Mouse (Mus musculus) gastrocnemius, postnatal 14 days (tissue): ENCODE results near the gene Lamc2. TPM values are rescaled to one million over a fixed set of nuclear protein-coding genes. Genes with fewer than 3 reads are reported as not detected.

Source experiments
- DNase-seq: peaks from one replicate; pipeline ENCODE4 v3.0.0; 2021; ENCODE audit warnings: mixed read lengths
- intact Hi-C: fragments of 180-260 bp; cut with DNase I; formaldehyde crosslinking; loops from one replicate; pipeline ENCODE4 v1.15.1; 2025; ENCODE audit warnings: low total_unique reads
- total RNA-seq, 2 experiments: library from RNA; stranded (reverse); gene quantifications; 2 replicates each; pipeline ENCODE4 v1.2.3; 2021

Gene Lamc2
- total RNA-seq, 2 experiments from 2014 or later = 5.8 to 7.2 TPM

- intact Hi-C loops = loop anchor here (10.0 kb wide), 1 partner anchor 282 kb away; no protein-coding TSS in a partner anchor
- no peak for DNase-seq
Observed at GRCm38 (mm10) chr1:153102296-153103185, 83.7 kb downstream of the Lamc2 start.

- intact Hi-C loops = loop anchor here (10.0 kb wide), 1 partner anchor 283 kb away; no protein-coding TSS in a partner anchor
- peak; percentile 47 for DNase-seq
Observed at GRCm38 (mm10) chr1:153101327-153101880, 84.8 kb downstream of the Lamc2 start.

- intact Hi-C loops = loop anchor here (10.0 kb wide), 1 partner anchor 284 kb away; no protein-coding TSS in a partner anchor
- no peak for DNase-seq
Observed at GRCm38 (mm10) chr1:153100912-153101311, 85.3 kb downstream of the Lamc2 start.

DNA sequence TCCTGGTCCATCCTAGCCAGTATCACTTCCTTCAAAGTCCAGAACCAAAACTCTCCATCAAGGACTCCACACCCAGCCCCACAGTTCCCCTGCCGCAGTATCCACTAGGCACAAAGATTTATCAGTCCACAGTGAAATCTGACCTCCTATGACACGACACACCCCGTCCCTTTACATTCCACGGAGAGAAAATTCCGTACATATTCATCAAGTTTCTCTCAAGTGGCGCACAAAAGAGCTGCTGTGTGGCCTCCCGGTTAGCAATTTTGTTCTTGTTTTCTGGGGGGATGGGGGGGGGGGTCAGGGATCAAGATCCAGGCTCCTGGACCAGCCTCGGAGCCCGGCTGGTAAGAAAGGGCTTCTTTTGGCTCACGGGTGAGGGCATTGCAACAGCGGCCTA lies 87.7 kb downstream of the Lamc2 start:
- DNase-seq = no peak
- intact Hi-C loops = no loop called here

- DNase-seq = no peak
- intact Hi-C loops = no loop called here
Observed at GRCm38 (mm10) chr1:153097017-153097675, 89.1 kb downstream of the Lamc2 start.

DNA sequence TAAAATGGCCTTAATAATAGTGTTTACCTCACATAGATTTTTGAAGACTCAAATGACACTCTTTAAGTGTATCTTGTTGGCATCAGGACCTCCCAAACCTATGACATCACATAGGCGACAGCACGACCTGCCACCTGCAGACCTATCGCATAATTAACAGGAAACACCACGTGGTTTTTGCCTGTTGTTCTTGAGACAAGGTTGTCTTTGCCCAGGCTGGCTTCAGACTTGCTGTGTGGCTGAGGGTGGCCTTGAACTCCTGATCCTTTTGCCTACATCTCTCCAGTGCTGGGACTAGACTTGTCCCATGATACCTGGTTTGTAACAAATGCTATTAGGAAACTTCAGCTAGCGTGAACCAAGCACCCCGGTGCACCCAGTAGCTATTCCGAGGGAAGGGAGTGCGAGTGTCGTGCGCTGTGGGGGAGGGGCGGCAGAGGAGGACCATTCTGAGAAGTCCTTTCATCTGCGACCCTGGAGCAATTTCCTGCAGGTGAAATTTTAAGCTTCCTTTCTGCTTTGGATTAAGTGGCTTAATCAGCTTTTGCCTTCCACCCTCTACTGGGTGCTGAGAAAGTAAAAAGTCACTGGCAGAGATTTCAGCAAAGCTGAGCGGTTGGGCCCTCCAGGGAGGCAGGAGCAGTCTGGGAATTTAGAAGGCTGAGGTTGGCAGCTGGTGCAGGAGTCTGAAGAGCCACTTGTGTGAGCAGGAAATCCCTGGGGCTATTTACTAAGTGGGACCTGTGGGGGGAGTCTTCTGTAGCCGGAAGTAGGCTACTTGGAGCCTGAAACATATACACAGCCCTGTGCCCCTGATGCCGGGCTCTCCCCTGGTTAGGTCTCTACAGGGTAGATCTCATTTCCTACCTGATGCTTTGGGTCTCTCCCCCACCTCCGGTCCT lies 90.2 kb downstream of the Lamc2 start:
- intact Hi-C loops = no loop called here
- no peak for DNase-seq

GRCm38 (mm10) chr1:153095328-153095727 lies 90.9 kb downstream of the Lamc2 start:
- DNase-seq = no peak
- intact Hi-C loops = no loop called here

GRCm38 (mm10) chr1:153094226-153095076 lies 91.8 kb downstream of the Lamc2 start:
- intact Hi-C loops = no loop called here
- no peak for DNase-seq

- DNase-seq = no peak
- intact Hi-C loops = no loop called here
Observed at GRCm38 (mm10) chr1:153093581-153093980, 92.7 kb downstream of the Lamc2 start.

DNA sequence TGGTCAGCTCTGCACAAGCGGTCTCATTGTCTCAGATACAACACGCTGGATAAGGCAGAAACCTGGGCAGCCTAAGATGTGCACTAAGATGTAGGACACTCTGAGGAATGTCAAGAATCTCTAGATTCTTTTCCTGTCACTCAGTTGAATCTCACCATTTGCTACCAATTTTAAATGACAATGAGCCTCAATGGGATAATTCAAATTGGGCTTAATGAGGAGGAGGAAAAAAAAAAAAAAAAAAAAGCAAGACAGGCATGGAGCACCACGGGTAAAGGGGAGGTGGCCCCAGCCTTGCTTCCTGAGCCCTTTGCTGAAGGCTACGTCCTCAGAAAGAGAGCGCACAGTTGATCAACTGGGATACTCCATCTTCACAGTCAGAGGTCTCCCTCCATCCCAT lies 93.1 kb downstream of the Lamc2 start:
- DNase-seq = no peak
- intact Hi-C loops = no loop called here

- peak; percentile 90 for DNase-seq
- intact Hi-C loops = no loop called here
Observed at GRCm38 (mm10) chr1:153092237-153092975, 93.8 kb downstream of the Lamc2 start.

DNA sequence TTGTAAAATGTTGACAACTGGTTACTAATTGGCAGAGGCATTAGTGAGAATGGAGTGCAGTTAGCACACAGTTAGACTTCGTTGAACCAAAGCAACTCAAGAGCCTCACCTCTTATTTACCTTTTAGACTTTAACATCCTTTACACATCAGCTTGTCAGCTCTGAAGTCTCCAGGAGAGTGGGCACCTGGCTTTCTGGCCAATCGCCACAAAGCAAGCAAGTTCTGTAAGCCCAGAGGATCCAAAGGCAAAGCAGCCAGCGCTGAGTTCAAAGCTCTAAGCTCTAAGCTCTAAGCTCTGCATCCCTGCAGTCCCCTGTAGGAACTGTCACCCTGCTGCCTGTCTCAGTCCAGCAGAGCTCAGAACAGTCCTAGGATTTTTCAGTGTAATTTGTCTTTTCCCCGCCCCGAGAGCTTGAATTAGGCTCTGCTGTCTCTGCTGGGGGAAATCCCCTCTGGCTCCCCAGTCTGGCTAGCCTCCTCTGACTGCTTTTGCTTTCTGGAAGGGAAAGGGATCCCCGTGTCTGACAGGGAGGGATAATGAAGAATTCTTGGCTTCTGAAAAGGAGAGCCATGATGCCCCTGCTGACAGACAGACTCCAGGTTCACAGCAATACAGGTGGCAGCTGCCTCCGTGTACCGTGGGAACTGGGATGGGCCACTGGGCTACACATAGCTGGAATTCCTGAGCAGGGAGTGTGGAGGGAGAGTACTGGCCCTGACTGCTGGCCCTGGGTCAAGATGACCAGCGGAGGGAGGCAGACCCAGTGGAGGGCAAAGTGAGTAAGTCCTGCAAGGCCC lies 94.6 kb downstream of the Lamc2 start:
- intact Hi-C loops = no loop called here
- peak; percentile 68 for DNase-seq

- no peak for DNase-seq
- intact Hi-C loops = no loop called here
Observed at GRCm38 (mm10) chr1:153090807-153091206, 95.4 kb downstream of the Lamc2 start.

DNA sequence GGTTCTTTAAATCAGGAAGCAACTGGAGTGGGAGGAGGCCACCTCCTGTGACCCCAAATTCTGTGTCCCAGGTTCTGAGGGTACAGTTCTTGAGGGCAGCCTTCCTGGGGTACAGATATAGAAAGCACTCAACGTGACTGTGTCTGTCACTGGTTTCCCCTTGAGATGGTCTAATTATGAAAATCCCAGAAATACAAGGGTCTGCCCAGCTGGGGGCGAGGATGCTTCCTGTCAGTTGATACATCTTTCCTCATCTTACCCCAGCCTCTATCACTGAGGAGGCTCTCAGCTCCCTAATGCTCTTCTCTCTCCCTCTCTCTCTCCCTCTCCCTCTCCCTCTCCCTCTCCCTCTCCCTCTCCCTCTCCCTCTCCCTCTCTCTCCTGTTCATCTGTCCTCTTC lies 96.2 kb downstream of the Lamc2 start:
- no peak for DNase-seq
- intact Hi-C loops = no loop called here

- DNase-seq = no peak
- intact Hi-C loops = no loop called here
Observed at GRCm38 (mm10) chr1:153087771-153088170, 98.5 kb downstream of the Lamc2 start.

DNA sequence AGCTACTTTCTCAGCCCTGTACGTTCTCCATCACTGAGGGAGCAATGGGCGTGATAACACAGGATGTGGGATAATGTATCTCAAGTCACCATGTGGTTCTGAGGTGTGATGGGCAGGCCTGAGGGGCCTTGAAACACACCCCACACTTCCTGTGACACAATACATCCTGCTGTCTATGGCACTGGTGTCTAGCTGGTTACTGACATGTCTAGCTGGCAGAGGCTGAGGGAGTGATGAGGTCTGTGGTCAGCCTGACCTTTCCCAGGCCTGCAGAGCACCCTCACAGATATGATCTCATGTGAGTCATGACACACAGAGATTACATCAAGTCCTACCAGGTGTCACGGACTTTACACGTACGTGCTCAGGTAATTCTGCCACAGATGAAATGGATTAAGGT lies 101.0 kb downstream of the Lamc2 start:
- no peak for DNase-seq
- intact Hi-C loops = no loop called here

GRCm38 (mm10) chr1:153084191-153084590 lies 102.1 kb downstream of the Lamc2 start:
- no peak for DNase-seq
- intact Hi-C loops = no loop called here
